Mouse (Mus musculus): Measurements from ENCODE around the gene Slc6a21.

DNA sequence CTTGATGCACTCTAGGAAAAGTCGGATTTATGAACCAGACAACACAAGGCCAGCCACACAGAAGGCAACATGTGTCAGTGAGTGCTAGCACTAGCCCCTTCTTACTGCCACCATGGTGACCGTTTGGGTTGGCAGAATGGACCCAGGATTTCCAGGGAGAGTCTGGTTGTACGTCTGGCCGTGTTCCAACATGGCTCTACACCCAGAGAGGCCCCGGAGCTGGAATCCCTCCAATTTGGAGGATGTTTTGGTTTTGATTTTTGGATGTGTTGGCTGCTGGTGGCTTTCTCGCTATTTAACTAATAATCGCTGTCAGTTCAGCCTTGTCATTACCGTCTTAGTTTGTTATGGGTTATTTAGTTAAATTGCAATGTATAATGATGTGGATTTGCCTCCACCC is 25.3 kb downstream of the Slc6a21 start:
- TF ChIP-seq CTCF (conservative IDR thresholded peaks at IDR 0.05; ENCODE audit: low read length) (no peak), POU5F1 (IDR thresholded peaks at IDR 0.05; ENCODE audit: borderline replicate concordance, low read length) (no peak)
